Mouse (Mus musculus): ENCODE measurements around the gene Syt2.

DNA sequence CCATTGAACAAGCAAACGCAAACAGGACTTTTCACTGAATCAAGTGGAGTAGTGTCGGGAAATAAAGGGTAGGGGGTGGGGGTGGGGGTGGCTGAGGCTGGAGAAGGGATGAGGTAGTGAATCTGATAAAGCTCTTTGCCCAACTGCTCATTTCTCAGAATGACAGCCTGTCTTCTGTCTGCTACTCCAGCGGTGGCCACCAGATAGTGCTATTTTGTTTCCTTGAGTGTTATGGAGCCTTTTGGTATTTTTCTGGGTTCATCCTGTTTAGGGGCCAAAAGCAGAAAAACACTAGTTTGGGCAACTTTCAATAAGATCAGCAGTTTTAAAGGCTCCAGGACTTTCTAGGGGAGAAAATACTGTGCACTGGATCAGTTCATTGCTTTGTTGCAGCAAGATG is 9.8 kb upstream of the Syt2 start:
- peak; percentile 40 for TF ChIP-seq CTCF (conservative IDR thresholded peaks at IDR 0.05; ENCODE audit: insufficient read depth, insufficient read length, low read depth, low read length)
- no peak for TF ChIP-seq POLR2A (IDR thresholded peaks at IDR 0.05; ENCODE audit: low read depth, low read length)

Data from kidney, adult 2 months (tissue).